Mouse (Mus musculus) CD4-positive, CD25-positive, alpha-beta regulatory T cell, adult 2 months (primary cell): ENCODE measurements around the gene Gpatch1.
"Not testable (repeated sequence)": the region's sequence is repeated elsewhere in the genome, so short reads cannot be mapped to it uniquely, and the experiment has no call there.

Experiments
- DNase-seq: peaks from one replicate; pipeline ENCODE4 v3.0.0-alpha.2; 2012; ENCODE audit warnings: low read depth, low spot score

The Gpatch1 gene

DNA sequence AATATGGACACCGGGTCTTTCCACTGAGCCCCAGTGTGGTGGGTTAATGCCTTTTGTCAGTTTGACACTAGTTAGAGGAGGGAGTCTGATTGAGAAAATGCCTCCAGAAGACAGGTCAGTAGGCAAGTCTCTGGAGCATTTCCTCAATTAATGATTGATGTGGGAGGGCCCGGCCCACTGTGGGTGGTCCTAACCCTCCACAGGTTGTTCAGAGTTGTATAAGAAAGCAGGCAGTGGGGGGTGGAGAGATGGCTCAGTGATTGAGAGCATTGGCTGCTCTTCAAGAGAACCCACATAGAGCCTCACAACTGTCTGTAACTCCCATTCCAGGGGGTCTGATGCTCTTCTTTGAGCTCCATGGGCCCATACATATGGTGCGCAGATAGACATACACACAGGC is 13.3 kb upstream of the Gpatch1 start:
- DNase-seq, result no peak

DNA sequence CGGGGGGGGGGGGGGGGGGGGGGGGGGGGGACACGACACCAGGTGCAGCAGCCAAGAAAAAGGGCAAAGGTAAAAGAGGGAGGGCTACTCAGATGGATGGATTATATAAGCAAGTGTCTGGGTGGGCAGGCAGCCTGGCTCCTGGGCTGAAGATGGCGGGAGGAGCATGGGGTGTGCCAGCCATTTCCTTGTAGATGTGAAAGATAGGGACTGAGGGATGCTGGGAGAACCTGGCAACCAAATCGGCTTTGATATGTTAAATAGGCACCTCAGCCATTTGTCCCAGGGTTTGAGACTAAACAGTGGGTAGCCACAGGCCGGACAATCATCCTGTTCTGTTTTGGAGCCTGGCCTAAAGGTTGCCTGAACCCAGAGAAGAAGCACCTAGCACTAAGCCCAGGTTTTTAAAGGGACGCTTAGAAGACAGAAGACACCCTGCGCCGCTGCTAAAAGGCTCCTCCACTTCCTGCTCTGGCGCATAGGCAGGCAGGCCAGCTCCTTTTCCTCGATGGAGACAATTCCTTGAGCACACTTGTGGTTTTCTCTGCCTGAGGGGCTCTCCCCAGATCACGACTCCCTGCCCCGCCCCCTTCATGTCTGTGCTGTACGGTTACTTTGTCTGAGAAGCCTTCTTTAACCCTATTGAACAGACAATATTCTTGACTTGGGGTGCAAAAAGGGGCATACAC is 4.6 kb upstream of the Gpatch1 start:
- DNase-seq, result no peak

DNA sequence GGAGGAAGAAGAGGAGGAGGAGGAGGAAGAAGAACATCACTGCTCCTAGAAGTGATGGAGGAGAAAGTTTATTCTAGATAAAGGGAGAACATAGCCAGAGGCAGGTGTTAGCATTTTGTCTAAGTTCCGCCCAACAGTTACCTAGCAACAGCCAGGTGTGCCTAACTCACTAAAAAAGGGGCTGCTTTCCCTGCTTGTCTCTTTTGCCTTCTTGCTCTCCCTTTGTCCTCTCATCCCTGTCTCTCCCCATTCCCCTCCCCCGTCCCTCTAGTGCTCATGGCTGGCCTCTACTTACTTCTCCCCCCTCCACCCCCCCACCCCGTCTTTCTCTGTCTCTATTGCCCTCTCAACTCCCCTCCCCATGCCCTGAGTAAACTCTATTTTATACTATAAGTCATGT is 3.9 kb upstream of the Gpatch1 start:
- no peak for DNase-seq

DNA sequence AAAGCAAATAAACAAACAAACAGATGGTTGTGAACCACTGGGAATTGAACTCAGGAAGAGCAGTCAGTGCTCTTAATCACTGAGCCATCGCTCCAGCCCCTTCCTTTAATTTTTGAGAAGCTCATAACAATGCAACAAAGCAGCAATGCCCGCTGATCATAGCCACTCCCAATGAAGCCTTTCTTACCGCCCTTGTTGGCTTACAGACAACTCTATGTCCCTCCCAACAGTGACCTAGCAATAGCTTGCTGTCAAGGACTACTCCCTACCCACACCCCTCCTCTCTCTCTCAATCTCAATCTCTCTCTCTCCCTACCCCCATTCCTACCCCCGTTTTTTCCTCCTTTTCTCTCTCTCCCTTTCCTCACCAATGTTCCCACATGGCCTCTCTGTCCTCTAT is 1.5 kb upstream of the Gpatch1 start:
- DNase-seq, result no peak

DNA sequence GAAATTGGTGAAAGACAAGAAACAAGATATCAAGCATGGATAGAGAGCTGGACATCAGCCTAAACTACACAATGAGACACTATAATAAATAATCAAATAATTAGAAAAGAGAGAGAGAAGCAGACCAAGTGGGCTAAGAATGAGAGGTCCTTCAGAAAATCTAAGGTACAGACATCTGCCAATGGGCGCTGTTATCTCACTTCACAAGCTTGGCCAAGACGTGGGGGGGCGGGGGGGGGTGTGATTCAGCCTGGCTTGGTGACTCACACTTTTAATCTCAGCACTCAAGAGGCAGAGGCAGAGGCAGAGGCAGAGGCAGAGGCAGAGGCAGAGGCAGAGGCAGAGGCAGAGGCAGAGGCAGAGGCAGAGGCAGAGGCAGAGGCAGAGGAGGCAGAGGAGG is 981 bp upstream of the Gpatch1 start:
- DNase-seq, result not testable (repeated sequence)

DNA sequence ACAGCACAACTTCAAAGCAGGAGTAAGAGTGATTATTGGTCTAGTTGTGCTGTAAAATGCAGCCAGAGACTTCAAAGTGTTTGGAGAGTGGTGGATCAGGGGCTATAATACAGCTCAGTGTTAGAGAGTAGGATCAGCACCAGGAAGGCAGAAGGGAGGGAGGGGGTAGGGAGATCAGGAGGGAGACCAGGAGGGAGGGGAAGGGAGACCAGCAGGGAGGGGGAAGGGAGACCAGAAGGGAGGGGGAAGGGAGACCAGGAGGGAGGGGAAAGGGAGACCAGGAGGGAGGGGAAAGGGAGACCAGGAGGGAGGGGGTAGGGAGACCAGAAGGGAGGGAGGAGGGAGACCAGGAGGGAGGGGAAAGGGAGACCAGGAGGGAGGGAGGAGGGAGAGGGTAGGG is 4.1 kb downstream of the Gpatch1 start:
- no peak for DNase-seq

DNA sequence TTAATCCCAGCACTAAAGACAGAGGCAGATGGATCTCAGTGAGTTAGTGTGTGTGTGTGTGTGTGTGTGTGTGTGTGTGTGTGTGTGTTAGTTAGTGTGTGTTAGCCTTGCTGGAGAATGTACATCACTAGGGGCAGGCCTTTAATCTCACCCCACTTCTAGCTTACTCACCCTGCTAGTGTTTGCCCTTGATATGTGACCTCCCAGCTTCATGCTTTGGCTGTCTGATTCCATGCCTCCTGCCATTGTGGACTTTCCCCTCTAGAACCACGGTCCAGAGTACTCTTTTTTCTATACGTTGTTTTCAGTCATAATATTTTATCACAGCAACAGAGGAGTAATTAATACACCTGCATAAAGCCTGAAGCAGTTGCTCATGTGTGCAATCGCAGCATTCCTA is 7.0 kb downstream of the Gpatch1 start:
- DNase-seq, result no peak

DNA sequence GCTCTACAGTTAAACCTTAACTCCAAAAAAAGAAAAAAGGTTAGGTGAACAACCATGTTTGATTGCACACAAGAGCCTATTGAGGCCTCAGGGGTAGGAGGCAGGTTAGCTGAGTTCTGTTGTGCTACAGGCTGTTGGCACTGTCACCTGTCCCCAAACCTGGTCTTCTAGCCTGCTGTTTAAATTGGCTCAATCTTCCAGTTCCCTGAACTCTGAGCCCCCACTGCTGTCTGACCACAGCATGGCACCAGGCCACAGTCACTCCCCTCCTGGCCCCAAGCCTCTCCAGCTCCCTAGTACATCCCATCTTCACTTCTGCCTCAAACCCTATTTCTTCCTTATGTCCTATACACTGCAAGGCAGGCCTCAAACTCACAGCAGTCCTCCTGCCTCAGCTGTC is 17.4 kb downstream of the Gpatch1 start:
- no peak for DNase-seq

DNA sequence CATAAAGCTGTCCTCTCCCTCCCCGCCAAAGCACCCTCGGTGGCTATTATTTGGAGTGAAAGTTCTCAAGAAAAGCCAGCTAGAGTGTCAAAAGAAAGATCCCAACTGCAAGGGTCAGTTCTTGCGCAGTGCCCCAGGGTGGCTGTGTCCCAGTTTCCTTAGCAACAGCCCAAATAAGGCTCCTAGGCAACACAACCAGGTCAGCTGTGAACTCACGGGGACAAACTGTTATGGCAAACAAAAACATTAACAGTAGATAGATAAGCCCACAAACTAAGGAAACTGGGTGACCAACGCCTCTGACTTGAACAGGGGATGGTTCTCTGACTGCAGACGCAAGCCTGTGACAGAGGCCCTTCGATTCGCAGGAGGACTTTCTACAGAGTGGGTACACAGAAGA is 18.6 kb downstream of the Gpatch1 start:
- no peak for DNase-seq

DNA sequence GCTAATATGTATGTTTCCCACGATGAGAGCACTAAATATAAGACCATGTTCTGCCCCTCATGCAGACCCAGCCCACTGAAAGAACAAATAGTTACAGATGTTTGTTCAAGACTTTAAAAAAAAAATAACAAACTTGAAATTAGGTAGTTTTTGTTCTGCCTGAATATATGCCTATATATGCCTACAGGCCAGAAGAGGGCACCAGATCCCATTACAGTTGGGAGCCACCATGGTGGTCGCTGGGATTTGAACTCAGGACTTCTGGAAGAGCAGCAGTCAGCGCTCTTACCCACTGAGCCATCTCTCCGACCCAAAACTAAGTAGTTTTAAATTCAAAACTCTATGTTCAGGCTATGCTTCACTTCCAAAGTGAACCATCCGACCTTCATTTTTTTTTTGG is 20.4 kb downstream of the Gpatch1 start:
- no peak for DNase-seq

DNA sequence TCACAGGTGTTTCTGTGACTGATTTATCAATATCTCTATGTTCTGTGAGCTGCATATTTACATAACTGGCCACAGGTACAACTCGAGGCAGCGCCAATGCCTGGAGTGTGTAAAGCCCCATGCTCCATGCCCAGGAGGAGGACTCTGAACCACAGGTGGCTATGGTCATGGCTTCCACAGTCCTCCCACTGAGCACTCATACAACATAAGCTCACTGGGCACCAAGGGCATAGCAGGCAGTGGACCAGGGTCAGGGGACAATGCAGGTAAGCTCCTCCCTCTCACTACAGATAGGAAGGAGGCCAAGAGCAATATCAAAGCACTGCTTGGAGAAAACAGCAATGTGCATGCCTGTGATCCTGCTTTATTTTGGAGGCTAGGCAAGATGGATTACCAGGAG is 22.6 kb downstream of the Gpatch1 start:
- DNase-seq, result no peak

DNA sequence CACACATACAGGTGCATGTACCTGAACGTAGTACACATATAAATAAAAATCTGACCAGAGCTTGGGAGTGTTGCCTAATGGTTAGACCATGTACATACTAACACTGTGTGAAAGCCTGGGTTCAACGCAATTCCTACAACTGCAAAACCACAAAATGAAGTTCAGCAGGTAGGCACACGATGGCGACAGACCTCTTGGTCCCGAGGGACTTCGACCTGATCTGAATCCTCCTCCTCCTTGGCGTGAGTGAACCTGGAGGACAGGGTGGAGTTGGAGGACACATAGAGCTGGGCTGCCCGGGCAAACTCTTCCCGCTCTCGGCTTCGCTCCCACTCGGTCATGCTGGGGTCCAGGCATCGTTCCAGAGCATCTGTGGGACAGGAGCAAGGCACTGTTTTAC is 24.8 kb downstream of the Gpatch1 start:
- no peak for DNase-seq

DNA sequence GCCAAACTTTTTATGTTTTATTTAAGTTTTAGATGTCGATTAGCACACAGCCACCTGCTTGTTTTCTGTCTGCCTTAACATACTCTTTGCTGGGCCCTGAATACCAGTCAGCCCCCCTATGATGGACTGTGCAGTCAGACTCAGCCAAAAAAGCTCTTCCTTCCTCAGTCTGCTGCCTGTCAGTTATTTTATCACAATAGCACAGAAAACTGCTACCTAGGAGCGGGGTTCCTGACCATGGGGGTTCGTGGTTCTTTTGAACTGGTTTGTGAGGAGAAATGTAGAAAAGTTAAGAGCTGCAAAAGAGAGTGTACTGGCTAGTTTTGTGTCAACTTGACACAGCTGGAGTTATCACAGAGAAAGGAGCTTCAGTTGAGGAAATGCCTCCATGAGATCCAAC is 39.3 kb downstream of the Gpatch1 start:
- no peak for DNase-seq

DNA sequence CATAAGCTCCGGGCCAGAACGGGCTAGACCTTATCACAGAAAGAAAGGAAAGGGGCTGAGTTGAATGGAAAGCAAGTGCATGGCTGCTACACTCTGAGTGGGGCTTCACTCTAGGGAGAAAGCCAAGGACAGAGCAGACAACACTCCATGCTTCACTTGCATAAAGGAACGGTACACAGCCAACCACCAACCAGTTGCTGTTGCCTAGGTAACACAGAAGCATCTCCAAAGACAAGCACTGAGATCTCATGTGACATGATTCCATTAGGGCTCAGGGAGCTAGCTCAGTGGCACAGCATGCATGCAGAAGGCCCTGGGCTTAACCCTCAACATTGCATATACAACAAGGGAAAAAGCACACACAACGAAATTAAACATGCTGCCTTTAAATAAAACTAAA is 40.8 kb downstream of the Gpatch1 start:
- DNase-seq, result no peak

DNA sequence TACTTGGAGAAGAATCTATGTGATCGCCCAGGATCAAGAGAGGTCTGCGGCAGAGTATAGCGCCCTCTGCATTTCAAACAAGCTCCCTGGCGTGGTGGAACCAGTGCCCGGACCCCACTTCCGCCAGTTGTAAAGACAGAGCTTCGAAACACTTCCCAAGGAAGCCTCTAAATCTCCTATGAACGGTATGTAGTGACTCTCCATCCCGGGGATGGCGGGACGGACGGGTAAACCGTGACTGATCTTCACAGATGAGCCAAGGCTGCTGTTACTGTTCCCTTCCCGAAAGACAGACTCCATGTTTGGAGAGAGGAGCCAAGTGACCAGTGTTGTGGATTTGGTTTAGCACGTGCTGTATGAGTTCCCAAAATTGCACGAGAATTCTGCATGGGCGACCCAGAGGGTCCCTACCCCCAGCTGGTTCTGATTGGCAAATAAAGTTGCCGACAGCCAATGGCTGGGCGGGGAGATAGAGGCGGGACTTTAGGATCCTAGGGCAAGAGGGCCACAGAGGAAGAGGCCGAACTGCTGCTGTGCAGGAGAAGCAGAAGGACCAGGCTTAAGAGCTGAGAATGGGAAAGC is 48.7 kb downstream of the Gpatch1 start:
- DNase-seq, result peak; percentile 56

DNA sequence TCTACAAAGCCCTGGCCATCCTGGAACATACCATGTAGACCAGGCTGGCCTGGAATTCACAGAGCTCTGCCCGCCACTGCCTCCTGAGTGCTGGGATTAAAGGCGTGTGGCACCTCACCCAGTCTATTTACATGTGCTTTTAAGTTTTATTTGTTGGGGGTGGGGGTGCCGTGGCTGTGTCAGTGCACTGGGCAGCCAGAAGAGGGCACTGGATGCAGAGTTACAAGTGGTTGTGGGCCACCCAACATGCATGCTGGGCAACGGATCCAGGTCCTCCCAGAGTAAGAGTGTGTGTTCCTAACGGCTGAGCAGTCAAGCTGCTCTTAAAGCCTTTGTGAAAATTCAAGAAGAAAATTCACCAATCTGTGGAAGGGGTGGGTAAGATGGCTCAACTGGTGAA is 50.4 kb downstream of the Gpatch1 start:
- peak; percentile 43 for DNase-seq

DNA sequence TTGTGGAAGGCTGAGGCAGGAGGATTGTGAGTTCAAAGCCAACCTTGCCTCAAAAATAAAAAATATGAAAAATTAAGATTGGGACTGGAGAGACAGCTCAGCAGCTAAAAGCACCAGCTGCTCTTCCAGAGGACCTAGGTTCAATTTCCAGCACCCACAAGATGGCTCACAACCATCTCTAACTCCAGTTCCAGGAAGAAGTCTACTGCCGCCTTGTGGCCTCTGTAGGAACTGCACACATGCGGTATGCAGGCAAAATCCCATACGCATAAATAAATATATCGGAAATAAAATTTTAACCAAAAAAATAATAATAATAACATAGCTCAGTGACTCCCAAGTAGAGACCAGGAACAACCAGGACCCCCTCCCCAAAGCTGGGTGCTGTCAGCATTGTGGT is 51.6 kb downstream of the Gpatch1 start:
- DNase-seq, result peak; percentile 43

DNA sequence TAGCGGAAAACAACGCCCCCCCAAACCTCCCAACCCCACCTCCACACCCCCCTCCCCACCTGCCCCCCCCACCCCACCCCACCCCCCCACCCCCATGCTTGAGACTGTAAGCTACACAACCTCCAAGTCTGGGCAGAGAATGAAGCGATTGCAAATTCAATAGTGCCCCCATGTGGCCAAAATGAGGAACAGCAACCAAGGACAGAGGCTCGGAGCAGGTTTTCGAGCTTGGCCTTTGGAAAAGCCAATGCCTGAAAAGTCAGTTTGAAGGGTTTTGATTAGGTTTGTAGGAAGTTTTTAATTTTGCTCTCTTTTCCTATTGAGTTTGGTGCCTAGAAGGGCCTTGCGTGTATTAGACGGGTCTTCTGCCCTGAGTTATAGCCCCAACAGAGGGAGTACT is 53.5 kb downstream of the Gpatch1 start:
- DNase-seq, result peak; percentile 72

DNA sequence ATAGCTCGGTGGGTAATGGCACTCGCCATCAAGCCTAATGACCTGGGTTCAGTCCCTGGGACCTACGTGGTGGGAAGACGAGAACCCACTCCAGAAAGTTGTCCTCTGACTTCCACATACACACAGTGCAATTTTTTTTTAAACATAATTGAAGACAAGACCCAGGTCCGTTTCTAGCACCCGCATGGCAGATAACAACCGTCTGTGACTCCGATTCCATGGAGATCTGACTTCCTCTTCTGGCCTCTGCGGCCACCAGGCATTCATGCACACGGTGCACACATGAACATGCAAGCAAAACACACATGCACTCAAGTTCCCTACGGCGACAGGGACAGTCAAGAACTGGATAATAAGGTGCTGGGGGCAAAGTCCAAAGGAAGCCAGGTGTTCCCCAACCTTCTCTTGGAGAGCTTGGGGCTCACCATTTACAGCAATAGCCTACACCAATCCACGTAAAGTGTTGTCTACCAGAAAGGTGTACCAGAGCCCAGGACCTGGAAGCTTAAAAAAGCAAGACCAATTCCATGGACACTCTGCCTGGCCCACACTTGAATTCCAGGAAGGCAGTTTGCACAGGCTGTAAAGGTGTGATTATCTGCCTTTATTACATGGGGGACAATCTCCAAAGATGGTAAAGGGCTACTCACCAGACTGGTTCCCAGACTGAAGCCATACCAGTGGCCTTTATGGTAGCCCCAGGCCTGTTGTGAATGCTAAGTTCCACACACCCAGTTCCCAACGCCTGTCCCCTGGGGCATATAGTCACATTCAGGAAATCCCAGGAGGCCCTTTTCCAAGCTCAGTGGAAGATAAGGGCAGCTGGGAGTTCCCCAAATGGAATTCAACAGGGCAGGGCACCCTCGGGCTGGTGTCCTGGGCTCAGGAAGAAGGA is 54.4 kb downstream of the Gpatch1 start:
- no peak for DNase-seq

DNA sequence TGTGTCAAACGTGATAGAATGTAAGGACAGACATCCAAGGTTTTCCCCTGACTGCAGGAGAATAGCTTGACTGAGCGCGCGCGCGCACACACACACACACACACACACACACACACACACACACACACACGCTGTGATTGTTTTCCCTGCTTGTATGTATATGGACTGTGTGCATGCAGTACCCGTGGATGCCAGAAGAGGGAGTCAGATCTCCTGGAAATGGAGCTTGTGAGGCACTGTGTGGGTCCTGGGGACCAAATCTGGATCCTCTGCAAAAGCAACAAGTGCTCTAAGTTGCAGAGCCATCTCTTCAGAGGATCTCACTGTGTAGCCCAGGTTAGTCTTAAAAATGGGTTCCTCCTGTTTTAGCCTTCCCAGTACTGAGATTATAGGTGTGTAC is 58.9 kb downstream of the Gpatch1 start:
- peak; percentile 39 for DNase-seq

DNA sequence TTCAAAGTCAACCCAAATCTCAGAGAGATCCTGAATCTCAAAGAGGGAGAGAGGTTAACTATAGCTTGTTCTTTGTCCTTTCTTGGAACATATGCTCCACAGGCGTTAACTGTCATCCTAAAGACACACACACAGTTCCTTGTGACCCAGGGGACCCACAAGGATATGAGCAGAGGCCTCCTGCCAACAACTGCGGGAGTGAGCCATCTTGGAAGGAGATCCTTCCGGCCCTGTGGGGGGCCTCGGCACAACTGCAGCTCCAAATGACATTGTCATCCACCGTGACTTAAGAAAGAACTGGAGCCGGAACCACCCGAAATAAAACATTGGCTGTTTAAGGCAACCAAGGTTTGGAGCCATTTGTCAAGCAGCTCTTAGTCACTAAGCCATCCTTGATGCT is 59.9 kb downstream of the Gpatch1 start:
- DNase-seq, result no peak

DNA sequence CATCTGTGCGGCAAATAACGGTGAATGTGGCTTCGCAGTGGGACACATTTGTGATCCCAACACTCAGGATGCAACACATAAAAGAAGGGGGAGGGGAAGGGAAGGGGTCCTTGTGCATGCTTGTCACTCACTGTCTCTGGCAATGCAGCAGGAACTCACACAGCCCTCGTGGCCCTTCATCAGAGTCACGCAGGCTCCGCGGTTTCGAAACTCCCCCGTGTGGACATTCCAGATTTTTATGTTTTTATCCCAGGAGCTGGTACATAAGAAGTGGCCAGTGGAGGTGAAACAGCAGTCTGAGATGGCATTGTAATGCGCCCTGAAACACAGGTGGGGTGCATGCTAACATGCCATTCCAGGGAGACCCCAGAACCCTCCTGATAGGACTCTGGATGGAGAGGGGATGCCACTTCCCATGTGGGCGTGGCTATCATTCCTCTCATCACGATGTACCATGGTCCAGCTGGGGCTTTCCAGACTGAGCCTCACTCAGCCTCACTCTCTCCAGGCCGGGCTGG is 66.1 kb downstream of the Gpatch1 start:
- DNase-seq, result peak; percentile 23

DNA sequence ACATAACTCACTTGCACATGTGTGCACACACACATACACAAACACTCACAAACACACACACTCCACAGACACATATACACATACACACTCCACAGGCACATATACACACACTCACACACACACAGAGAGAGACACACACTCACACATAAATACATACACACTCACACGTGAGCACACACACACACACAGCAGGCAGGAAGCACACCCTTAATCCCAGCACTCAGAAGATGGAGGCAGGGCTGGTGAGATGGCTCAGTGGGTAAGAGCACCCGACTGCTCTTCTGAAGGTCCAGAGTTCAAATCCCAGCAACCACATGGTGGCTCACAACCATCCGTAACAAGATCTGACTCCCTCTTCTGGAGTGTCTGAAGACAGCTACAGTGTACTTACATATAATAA is 80.3 kb downstream of the Gpatch1 start:
- not testable (repeated sequence) for DNase-seq
